Mouse (Mus musculus): Measurements from ENCODE around the gene Lypd9.

GRCm38 (mm10) chr11:58400655-58401054 lies 52.1 kb downstream of the Lypd9 start:
- TF ChIP-seq CTCF (IDR thresholded peaks at IDR 0.05; ENCODE audit: low read depth) (no peak), EP300 (IDR thresholded peaks at IDR 0.05; ENCODE audit: low read depth) (no peak)
